In genomic region chr9:75243730-75244406, GRCm38 (mm10) we compare ENCODE assay signal across 8 mouse cellular contexts. TPM values are rescaled to one million over a fixed set of nuclear protein-coding genes. Genes with fewer than 3 reads are reported as not detected.
A peak's percentile ranks its signal among the peaks of the same experiment; 100 is the strongest.
DNase-seq lines count a peak whose midpoint lies in the region; ATAC-seq and TF ChIP-seq lines count a peak whose summit lies in the region.

No protein-coding gene starts in this region.

- 13% methylated on average over 5 of the region's 5 CpGs for WGBS in heart, embryonic 16.5 days
- 14% methylated on average over 5 of the region's 5 CpGs for WGBS in heart, embryonic 11.5 days (ENCODE audit: insufficient replicate concordance)
- 12% methylated on average over 5 of the region's 5 CpGs for WGBS in embryonic facial prominence, embryonic 15.5 days
- WGBS in lung, adult 2 months = 14% methylated on average over 5 of the region's 5 CpGs

- ATAC-seq in heart, embryonic 16.5 days (replicated peaks; ENCODE audit: extremely low read depth, insufficient read depth, low FRiP score) = 0 out of 2 replicates have a peak, but pooled peaks have one; percentile 29
- no peak for ATAC-seq in heart, embryonic 11.5 days (replicated peaks; ENCODE audit: insufficient number of reproducible peaks, low FRiP score, low TSS enrichment)
- ATAC-seq in cerebellum, adult (ENCODE audit: insufficient number of reproducible peaks, low FRiP score, low TSS enrichment) = 0 out of 2 replicates have a peak, but pooled peaks have one; percentile 45
- ATAC-seq in embryonic facial prominence, embryonic 15.5 days (ENCODE audit: insufficient number of reproducible peaks, low FRiP score, low TSS enrichment, low read depth) = peak; percentile 44; the same call in 1 of the 2 replicates

- H3K9ac ChIP-seq in heart, embryonic 16.5 days (ENCODE audit: low read length) = no peak overlapping the region
- no peak overlapping the region for H3K9ac ChIP-seq in heart, embryonic 11.5 days (ENCODE audit: low read depth, low read length)
- H3K9ac ChIP-seq in embryonic facial prominence, embryonic 15.5 days = no peak overlapping the region

- no peak overlapping the region for H3K4me2 ChIP-seq in heart, embryonic 16.5 days (ENCODE audit: low read depth, low read length)
- H3K4me2 ChIP-seq in heart, embryonic 11.5 days = no peak overlapping the region
- no peak overlapping the region for H3K4me2 ChIP-seq in embryonic facial prominence, embryonic 15.5 days (replicated peaks)

- no peak overlapping the region for H3K27ac ChIP-seq in heart, embryonic 16.5 days (ENCODE audit: low read length)
- no peak overlapping the region for H3K27ac ChIP-seq in heart, embryonic 11.5 days (ENCODE audit: low read depth, low read length)
- H3K27ac ChIP-seq in embryonic facial prominence, embryonic 15.5 days (replicated peaks) = no peak overlapping the region

- H3K36me3 ChIP-seq in heart, embryonic 16.5 days (ENCODE audit: control insufficient read depth, insufficient read depth) = no peaks in the 10 kb centered on the region
- H3K36me3 ChIP-seq in heart, embryonic 11.5 days (ENCODE audit: control insufficient read depth, insufficient read depth, low read length) = no peaks in the 10 kb centered on the region
- H3K36me3 ChIP-seq in embryonic facial prominence, embryonic 15.5 days = no peaks in the 10 kb centered on the region

- no peaks in the 10 kb centered on the region for H3K27me3 ChIP-seq in heart, embryonic 16.5 days (ENCODE audit: control insufficient read depth, insufficient read depth, low read length)
- no peaks in the 10 kb centered on the region for H3K27me3 ChIP-seq in heart, embryonic 11.5 days (ENCODE audit: control insufficient read depth, insufficient read depth, low read length)
- no peaks in the 10 kb centered on the region for H3K27me3 ChIP-seq in embryonic facial prominence, embryonic 15.5 days

- no peak overlapping the region for H3K4me3 ChIP-seq in heart, embryonic 16.5 days (ENCODE audit: low read length)
- no peak overlapping the region for H3K4me3 ChIP-seq in heart, embryonic 11.5 days (ENCODE audit: low read depth, low read length)
- no peak overlapping the region for H3K4me3 ChIP-seq in embryonic facial prominence, embryonic 15.5 days (replicated peaks)
- no peak overlapping the region for H3K4me3 ChIP-seq in lung, adult 2 months (replicated peaks; ENCODE audit: extremely low read depth, low read depth, low read length)

- peak; percentile 58 for DNase-seq in lung, adult 2 months
- DNase-seq in thymus, postnatal 14 days = no peak
- DNase-seq in right cerebral cortex, postnatal 14 days = no peak
- no peak for DNase-seq in spleen, postnatal 10 days (ENCODE audit: low spot score in 2 of 2)

- no peak for TF ChIP-seq POLR2A in lung, adult 2 months (IDR thresholded peaks at IDR 0.05; ENCODE audit: borderline replicate concordance, extremely low read depth, low read depth, low read length)

- no peak for TF ChIP-seq CTCF in lung, adult 2 months (IDR thresholded peaks at IDR 0.05; ENCODE audit: insufficient read depth, low read length)

- 0 out of 2 replicates have a peak, but pooled peaks cover 2% of the 10 kb centered on the region for H3K4me1 ChIP-seq in heart, embryonic 16.5 days (ENCODE audit: control insufficient read depth, insufficient read depth, low read length)
- H3K4me1 ChIP-seq in heart, embryonic 11.5 days (ENCODE audit: control insufficient read depth, insufficient read depth, low read length) = peaks cover 5% of the 10 kb centered on the region
- H3K4me1 ChIP-seq in embryonic facial prominence, embryonic 15.5 days = peaks cover 6% of the 10 kb centered on the region
- peaks cover 3% of the 10 kb centered on the region for H3K4me1 ChIP-seq in lung, adult 2 months (ENCODE audit: control insufficient read depth, insufficient read depth, low read length)

- H3K9me3 ChIP-seq in heart, embryonic 16.5 days (replicated peaks; ENCODE audit: control insufficient read depth, low read length) = no peaks in the 10 kb centered on the region
- H3K9me3 ChIP-seq in heart, embryonic 11.5 days (replicated peaks; ENCODE audit: control insufficient read depth, low read length) = no peaks in the 10 kb centered on the region
- no peaks in the 10 kb centered on the region for H3K9me3 ChIP-seq in embryonic facial prominence, embryonic 15.5 days (replicated peaks)

RNA-seq across cellular contexts. Expression of gene Myo5c, which starts 12.0 kb away (rescaled TPM):
- polyA plus RNA-seq in heart, embryonic 16.5 days (2015; fragmentation: Nextera tagmentation; extraction: Ambion mirVana) = 2.5 and 4.7 TPM in 2 replicates
- polyA plus RNA-seq in heart, embryonic 11.5 days (2014; fragmentation: Nextera tagmentation; extraction: Ambion mirVana) = 1.0 and 1.3 TPM in 2 replicates
- polyA plus RNA-seq in embryonic facial prominence, embryonic 15.5 days (2015; fragmentation: Nextera tagmentation; extraction: Ambion mirVana) = 1.9 and 2.7 TPM in 2 replicates
- polyA plus RNA-seq in lung, adult 2 months (2012; rRNA removed) = 44.8 and 53.2 TPM in 2 replicates
